Mouse (Mus musculus): ENCODE measurements around the gene Olfr780. TPM values are rescaled to one million over a fixed set of nuclear protein-coding genes. Genes with fewer than 3 reads are reported as not detected.
"Not testable (repeated sequence)": the region's sequence is repeated elsewhere in the genome, so short reads cannot be mapped to it uniquely, and the experiment has no call there.

Gene Olfr780
- not detected in 2 replicates for polyA plus RNA-seq (2014; fragmentation: Nextera tagmentation; extraction: Ambion mirVana)

DNA sequence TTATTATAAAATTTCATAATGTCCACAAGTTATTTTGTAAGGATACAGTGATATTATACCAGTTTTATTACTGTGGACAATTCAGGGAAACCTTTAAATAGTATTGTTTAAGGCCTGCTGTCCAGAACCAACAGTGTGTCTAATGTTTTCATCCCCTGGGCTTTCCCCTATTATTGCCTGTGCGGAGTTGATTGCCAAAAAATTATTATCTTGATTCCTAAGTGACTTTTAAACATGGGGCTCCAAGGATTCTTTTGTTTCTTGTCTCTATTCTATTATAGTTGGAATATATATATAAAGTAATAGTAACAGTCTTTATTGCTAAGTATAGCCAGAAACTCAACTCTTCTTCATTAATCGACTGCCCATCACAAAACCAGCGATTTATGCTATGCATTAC is at the start of gene Olfr780:
TSS of gene Olfr780 (plus strand) at position 301 of the 400 bp plus-strand sequence.
- ATAC-seq (ENCODE audit: low FRiP score) (no peak), DNase-seq (ENCODE audit: low spot score, missing footprints) (no peak)
- Histone ChIP-seq H3K36me3 (ENCODE audit: control insufficient read depth, insufficient read depth, low read length) (no peaks in the 10 kb centered on the region), H3K9me3 (ENCODE audit: control insufficient read depth, low read length) (no peaks in the 10 kb centered on the region), H3K9ac (ENCODE audit: low read length) (no peak within 1 kb of the TSS), H3K4me1 (ENCODE audit: control insufficient read depth, insufficient read depth, low read length) (no peaks in the 10 kb centered on the region), H3K4me2 (no peak within 1 kb of the TSS), H3K27me3 (ENCODE audit: control insufficient read depth, insufficient read depth, low read length) (no peaks in the 10 kb centered on the region), H3K4me3 (ENCODE audit: low read depth, low read length) (no peak within 1 kb of the TSS), H3K27ac (ENCODE audit: low read depth, low read length) (no peak within 1 kb of the TSS)
- 81% methylated on average over 3 of the region's 3 CpGs for WGBS

DNA sequence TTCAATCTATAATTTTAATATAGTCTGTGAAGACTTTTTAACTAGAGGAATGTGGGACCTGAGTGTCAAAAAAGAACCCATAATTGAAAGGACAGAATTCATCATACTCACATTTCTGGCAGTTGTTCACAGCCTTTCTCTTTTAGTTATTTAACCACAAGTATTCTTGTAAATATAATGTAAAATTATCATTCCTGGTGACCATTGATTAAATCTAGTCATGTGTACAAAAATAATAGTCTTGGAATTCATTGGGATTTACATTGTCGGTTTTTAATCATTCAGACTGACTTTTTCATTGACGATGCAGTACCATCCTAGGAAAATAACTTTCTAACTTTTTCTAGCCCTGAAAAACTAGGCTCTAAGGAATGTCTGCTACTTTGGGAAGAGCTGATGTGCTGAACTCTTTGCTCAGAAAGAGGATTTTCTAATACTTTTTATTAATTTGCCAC is 46.8 kb upstream of the Olfr780 start, which contains the start of gene Olfr777:
TSS of gene Olfr777 (minus strand) at position 405 of the 455 bp plus-strand sequence.
- ATAC-seq (ENCODE audit: low FRiP score) (no peak), DNase-seq (ENCODE audit: low spot score, missing footprints) (no peak)
- Histone ChIP-seq H3K27me3 (ENCODE audit: control insufficient read depth, insufficient read depth, low read length) (no peaks in the 10 kb centered on the region), H3K4me2 (no peak within 1 kb of the TSS), H3K4me1 (ENCODE audit: control insufficient read depth, insufficient read depth, low read length) (no peaks in the 10 kb centered on the region), H3K9ac (ENCODE audit: low read length) (no peak within 1 kb of the TSS), H3K4me3 (ENCODE audit: low read depth, low read length) (no peak within 1 kb of the TSS), H3K9me3 (ENCODE audit: control insufficient read depth, low read length) (no peaks in the 10 kb centered on the region), H3K27ac (ENCODE audit: low read depth, low read length) (no peak within 1 kb of the TSS), H3K36me3 (ENCODE audit: control insufficient read depth, insufficient read depth, low read length) (no peaks in the 10 kb centered on the region)
- WGBS, result 96% methylated on average over 2 of the region's 2 CpGs

DNA sequence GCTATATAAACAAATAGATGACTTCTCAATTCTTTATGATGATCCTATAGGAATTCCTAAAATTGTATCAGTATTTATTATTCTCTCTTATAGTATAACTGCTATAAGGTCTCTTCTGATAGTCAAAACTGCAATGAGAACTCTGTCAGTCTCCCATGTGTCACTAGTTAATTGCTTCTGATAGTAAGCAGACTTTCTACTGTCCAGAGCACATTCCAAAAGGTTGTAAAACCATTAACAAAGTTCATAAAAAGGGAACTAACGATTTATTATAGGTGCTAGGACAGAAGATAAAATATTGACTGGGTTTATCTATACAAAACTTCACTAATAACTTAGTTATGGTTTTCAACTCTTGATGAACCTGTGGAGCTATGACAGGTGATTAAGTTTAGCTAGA is 4.9 kb upstream of the Olfr780 start:
- DNase-seq (ENCODE audit: low spot score, missing footprints); ATAC-seq (ENCODE audit: low FRiP score): not testable (repeated sequence)

DNA sequence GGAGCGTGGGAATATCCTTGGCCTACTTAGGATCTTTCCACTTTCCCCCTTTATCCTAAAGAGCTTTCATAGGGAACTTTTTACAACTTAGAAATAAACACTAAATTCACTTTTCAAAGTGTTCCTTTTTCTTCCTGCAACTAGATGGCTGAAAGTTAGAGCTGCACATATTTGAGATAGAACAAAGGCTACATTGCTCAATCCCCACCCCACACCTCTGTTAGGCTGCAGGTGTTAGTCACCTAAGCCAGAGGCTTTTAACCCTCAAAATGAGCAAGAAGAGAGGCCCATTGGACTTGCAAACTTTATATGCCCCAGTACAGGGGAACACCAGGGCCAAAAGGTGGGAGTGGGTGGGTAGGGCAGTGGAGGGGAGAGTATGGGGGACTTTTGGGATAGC is 4.4 kb upstream of the Olfr780 start:
- no CpG with 5 or more reads among the region's 1 CpGs for WGBS
- DNase-seq (ENCODE audit: low spot score, missing footprints); ATAC-seq (ENCODE audit: low FRiP score): not testable (repeated sequence)

More for the DNA sequence above, 4.9 kb upstream of the Olfr780 start:
- 64% methylated on average over 1 of the region's 1 CpGs for WGBS
- not testable (repeated sequence) for H3K4me3 ChIP-seq (ENCODE audit: low read depth, low read length); H3K4me1 ChIP-seq (ENCODE audit: control insufficient read depth, insufficient read depth, low read length); H3K4me2 ChIP-seq; H3K9ac ChIP-seq (ENCODE audit: low read length); H3K27me3 ChIP-seq (ENCODE audit: control insufficient read depth, insufficient read depth, low read length); H3K9me3 ChIP-seq (ENCODE audit: control insufficient read depth, low read length); H3K36me3 ChIP-seq (ENCODE audit: control insufficient read depth, insufficient read depth, low read length); H3K27ac ChIP-seq (ENCODE audit: low read depth, low read length)

DNA sequence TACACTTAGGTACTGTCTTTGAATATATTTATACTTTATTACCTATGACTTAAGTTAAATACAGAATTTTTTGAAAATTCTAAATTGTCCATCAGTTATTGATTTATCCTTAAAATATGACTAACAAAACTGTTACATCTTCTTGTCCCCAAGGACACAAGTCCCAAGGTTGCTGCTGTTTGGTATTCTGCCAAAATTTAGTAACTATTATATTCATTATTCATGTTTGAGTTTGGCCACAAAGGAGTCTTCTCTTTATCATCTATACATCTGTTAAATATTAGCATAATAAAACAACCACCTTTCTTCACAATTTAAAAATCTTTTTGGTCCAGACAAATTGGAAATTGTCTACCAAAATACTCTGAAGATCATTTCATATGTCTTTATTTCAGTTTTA is 10.6 kb downstream of the Olfr780 start, which contains the start of gene Olfr781:
TSS of gene Olfr781 (plus strand) at position 301 of the 400 bp plus-strand sequence.
- Histone ChIP-seq H3K4me2 (no peak within 1 kb of the TSS), H3K4me1 (ENCODE audit: control insufficient read depth, insufficient read depth, low read length) (no peaks in the 10 kb centered on the region), H3K4me3 (ENCODE audit: low read depth, low read length) (no peak within 1 kb of the TSS), H3K9me3 (ENCODE audit: control insufficient read depth, low read length) (no peaks in the 10 kb centered on the region), H3K27me3 (ENCODE audit: control insufficient read depth, insufficient read depth, low read length) (no peaks in the 10 kb centered on the region), H3K27ac (ENCODE audit: low read depth, low read length) (no peak within 1 kb of the TSS), H3K9ac (ENCODE audit: low read length) (no peak within 1 kb of the TSS), H3K36me3 (ENCODE audit: control insufficient read depth, insufficient read depth, low read length) (no peaks in the 10 kb centered on the region)
- ATAC-seq (ENCODE audit: low FRiP score) (no peak), DNase-seq (ENCODE audit: low spot score, missing footprints) (no peak)

More for the DNA sequence above, 4.4 kb upstream of the Olfr780 start:
- H3K36me3 ChIP-seq (ENCODE audit: control insufficient read depth, insufficient read depth, low read length); H3K9me3 ChIP-seq (ENCODE audit: control insufficient read depth, low read length); H3K27ac ChIP-seq (ENCODE audit: low read depth, low read length); H3K4me2 ChIP-seq; H3K9ac ChIP-seq (ENCODE audit: low read length); H3K27me3 ChIP-seq (ENCODE audit: control insufficient read depth, insufficient read depth, low read length); H3K4me3 ChIP-seq (ENCODE audit: low read depth, low read length); H3K4me1 ChIP-seq (ENCODE audit: control insufficient read depth, insufficient read depth, low read length): not testable (repeated sequence)

DNA sequence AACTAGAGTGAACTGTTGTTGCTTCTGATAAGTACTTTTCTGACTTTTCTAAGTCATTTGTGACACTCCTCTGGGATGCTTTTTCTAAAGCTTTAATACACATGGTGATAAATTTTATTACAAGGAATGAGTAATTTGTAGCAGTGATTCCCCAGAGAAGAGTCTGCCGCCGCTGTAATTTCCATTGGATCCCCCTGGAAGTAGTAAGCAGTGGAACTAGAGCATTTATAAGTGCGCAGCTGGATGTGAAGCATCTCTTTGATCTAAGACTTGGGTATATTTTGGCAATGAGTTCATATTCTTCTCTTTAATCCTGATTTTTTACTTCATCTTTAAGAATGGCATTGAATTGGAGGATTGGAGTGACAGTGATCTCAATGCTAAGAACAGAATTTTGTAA is 30.6 kb downstream of the Olfr780 start, which contains the start of gene Olfr782:
TSS of gene Olfr782 (plus strand) at position 301 of the 400 bp plus-strand sequence.
- Histone ChIP-seq H3K9ac (ENCODE audit: low read length) (no peak within 1 kb of the TSS), H3K36me3 (ENCODE audit: control insufficient read depth, insufficient read depth, low read length) (no peaks in the 10 kb centered on the region), H3K27ac (ENCODE audit: low read depth, low read length) (no peak within 1 kb of the TSS), H3K4me3 (ENCODE audit: low read depth, low read length) (no peak within 1 kb of the TSS), H3K4me1 (ENCODE audit: control insufficient read depth, insufficient read depth, low read length) (no peaks in the 10 kb centered on the region), H3K4me2 (no peak within 1 kb of the TSS), H3K27me3 (ENCODE audit: control insufficient read depth, insufficient read depth, low read length) (no peaks in the 10 kb centered on the region), H3K9me3 (ENCODE audit: control insufficient read depth, low read length) (no peaks in the 10 kb centered on the region)
- ATAC-seq (ENCODE audit: low FRiP score) (no peak), DNase-seq (ENCODE audit: low spot score, missing footprints) (no peak)
- 93% methylated on average over 3 of the region's 3 CpGs for WGBS

DNA sequence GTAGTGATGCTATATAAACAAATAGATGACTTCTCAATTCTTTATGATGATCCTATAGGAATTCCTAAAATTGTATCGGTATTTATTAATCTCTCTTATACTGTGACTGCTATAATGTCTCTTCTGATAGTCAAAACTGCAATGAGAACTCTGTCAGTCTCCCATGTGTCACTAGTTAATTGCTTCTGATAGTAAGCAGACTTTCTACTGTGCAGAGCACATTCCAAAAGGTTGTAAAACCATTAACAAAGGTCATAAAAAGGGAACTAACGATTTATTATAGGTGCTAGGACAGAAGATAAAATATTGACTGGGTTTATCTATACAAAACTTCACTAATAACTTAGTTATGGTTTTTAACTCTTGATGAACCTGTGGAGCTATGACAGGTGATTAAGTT is 34.6 kb downstream of the Olfr780 start:
- H3K9ac ChIP-seq (ENCODE audit: low read length), result not testable (repeated sequence)

DNA sequence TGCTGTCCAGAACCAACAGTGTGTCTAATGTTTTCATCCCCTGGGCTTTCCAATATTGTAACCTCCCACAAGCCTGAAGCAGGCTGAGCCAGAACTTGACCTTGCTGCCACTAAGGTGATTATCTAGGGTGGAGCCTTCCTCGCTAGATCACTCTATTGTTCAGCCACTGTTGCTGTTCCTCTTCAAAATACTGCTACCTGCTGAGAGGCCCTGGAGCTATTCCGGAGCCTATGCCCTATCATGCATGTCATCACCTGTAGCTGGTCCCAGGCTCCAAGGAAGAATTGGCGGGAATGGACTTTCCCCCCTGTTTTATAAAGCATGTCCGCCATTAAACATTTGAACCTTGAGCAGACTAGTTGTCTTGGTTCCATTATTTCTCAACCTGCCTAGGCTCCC is 38.6 kb downstream of the Olfr780 start:
- not testable (repeated sequence) for H3K36me3 ChIP-seq (ENCODE audit: control insufficient read depth, insufficient read depth, low read length); H3K27me3 ChIP-seq (ENCODE audit: control insufficient read depth, insufficient read depth, low read length); H3K27ac ChIP-seq (ENCODE audit: low read depth, low read length); H3K4me3 ChIP-seq (ENCODE audit: low read depth, low read length); DNase-seq (ENCODE audit: low spot score, missing footprints); ATAC-seq (ENCODE audit: low FRiP score); H3K9ac ChIP-seq (ENCODE audit: low read length); H3K4me1 ChIP-seq (ENCODE audit: control insufficient read depth, insufficient read depth, low read length); H3K9me3 ChIP-seq (ENCODE audit: control insufficient read depth, low read length); H3K4me2 ChIP-seq
- 87% methylated on average over 4 of the region's 4 CpGs for WGBS

More for the DNA sequence above, 34.6 kb downstream of the Olfr780 start:
- H3K4me1 ChIP-seq (ENCODE audit: control insufficient read depth, insufficient read depth, low read length); H3K36me3 ChIP-seq (ENCODE audit: control insufficient read depth, insufficient read depth, low read length); H3K4me2 ChIP-seq; H3K4me3 ChIP-seq (ENCODE audit: low read depth, low read length); H3K27ac ChIP-seq (ENCODE audit: low read depth, low read length); H3K27me3 ChIP-seq (ENCODE audit: control insufficient read depth, insufficient read depth, low read length); DNase-seq (ENCODE audit: low spot score, missing footprints); H3K9me3 ChIP-seq (ENCODE audit: control insufficient read depth, low read length); ATAC-seq (ENCODE audit: low FRiP score): not testable (repeated sequence)
- 82% methylated on average over 2 of the region's 2 CpGs for WGBS

DNA sequence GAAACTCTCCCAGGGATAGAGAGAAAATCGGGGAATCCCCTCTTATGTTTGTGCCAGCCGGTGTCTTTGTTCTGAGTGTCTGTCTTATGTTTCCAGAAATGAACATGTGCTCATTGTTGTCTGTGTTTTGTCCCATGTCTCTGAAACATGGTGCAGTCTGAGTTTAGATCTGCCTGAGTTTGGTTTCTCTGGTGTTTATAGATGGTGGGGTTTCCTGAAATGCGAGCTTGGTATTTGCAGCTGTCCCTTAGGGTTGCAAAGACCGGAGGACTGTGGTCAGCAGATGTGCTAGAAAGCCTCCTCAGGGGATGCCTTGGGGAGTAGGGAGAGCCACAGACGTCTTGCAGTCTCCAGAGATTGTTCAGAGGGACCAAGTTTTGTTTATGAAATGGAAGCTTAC is 39.4 kb downstream of the Olfr780 start:
- H3K9me3 ChIP-seq (ENCODE audit: control insufficient read depth, low read length), result no peaks in the 10 kb centered on the region
- H3K27ac ChIP-seq (ENCODE audit: low read depth, low read length), result no peak overlapping the region
- H3K9ac ChIP-seq (ENCODE audit: low read length), result no peak overlapping the region
- no peaks in the 10 kb centered on the region for H3K36me3 ChIP-seq (ENCODE audit: control insufficient read depth, insufficient read depth, low read length)
- ATAC-seq (ENCODE audit: low FRiP score), result no peak
- no peaks in the 10 kb centered on the region for H3K4me1 ChIP-seq (ENCODE audit: control insufficient read depth, insufficient read depth, low read length)
- no peaks in the 10 kb centered on the region for H3K27me3 ChIP-seq (ENCODE audit: control insufficient read depth, insufficient read depth, low read length)
- H3K4me2 ChIP-seq, result no peak overlapping the region
- H3K4me3 ChIP-seq (ENCODE audit: low read depth, low read length), result no peak overlapping the region
- WGBS, result 76% methylated on average over 5 of the region's 5 CpGs
- DNase-seq (ENCODE audit: low spot score, missing footprints), result no peak

All from midbrain, embryonic 11.5 days (tissue).